Mouse (Mus musculus): ENCODE results near the gene Nup205.

Gene Nup205

GRCm38 (mm10) chr6:35288920-35289319 lies 111.7 kb downstream of the Nup205 start:
- DNase-seq = no peak

GRCm38 (mm10) chr6:35289676-35290075 lies 112.5 kb downstream of the Nup205 start:
- no peak for DNase-seq

- no peak for DNase-seq
Measured at GRCm38 (mm10) chr6:35294964-35295363, 117.7 kb downstream of the Nup205 start.

GRCm38 (mm10) chr6:35297001-35297400 lies 119.8 kb downstream of the Nup205 start:
- DNase-seq = no peak
